Mouse (Mus musculus) ES-E14 (cell line): ENCODE data around the gene Cux1.

ENCODE experiments used
- CHD2 ChIP-seq: IDR thresholded peaks from 2 replicates; pipeline ENCODE4 v1.6.1; 2014; ENCODE audit warnings: mild to moderate bottlenecking, low read depth, low read length, inconsistent platforms
- HCFC1 ChIP-seq: IDR thresholded peaks from 2 replicates; pipeline ENCODE4 v1.6.1; 2012; ENCODE audit warnings: low read length, inconsistent platforms, borderline replicate concordance; ENCODE audit not compliant: insufficient read depth

- TF ChIP-seq HCFC1 (no peak), CHD2 (no peak)
Measured at GRCm38 (mm10) chr5:136526545-136526909, 40.8 kb downstream of the Cux1 start.
